Mouse (Mus musculus) kidney, postnatal 0 days (tissue): ENCODE data around the gene Pld5. TPM values are rescaled to one million over a fixed set of nuclear protein-coding genes. Genes with fewer than 3 reads are reported as not detected.

ENCODE experiments used
- ATAC-seq: fragments of 200-750 bp; cut with Nextera tagmentation; replicated peaks from 2 replicates; pipeline ENCODE4 v1.8.0; 2017; ENCODE audit warnings: low read depth, moderate number of reproducible peaks, moderate TSS enrichment, moderate library complexity; ENCODE audit not compliant: low FRiP score
- DNase-seq: peaks from one replicate; pipeline ENCODE4 v3.0.0-alpha.2; 2016; ENCODE audit warnings: low spot score
- H3K27ac ChIP-seq: fragments of 300-500 bp; sonication (generic); 2 replicates; pipeline ENCODE4 v1.5.1; 2014; ENCODE audit warnings: mild to moderate bottlenecking
- H3K27me3 ChIP-seq: fragments of 300-500 bp; sonication (generic); 2 replicates; pipeline ENCODE4 v1.6.1; 2014; ENCODE audit warnings: low read length, mixed read lengths; ENCODE audit not compliant: insufficient read depth
- H3K36me3 ChIP-seq: fragments of 300-500 bp; sonication (generic); 2 replicates; pipeline ENCODE4 v1.6.1; 2014; ENCODE audit warnings: low read length, mixed read lengths; ENCODE audit not compliant: insufficient read depth
- H3K4me1 ChIP-seq: fragments of 300-500 bp; sonication (generic); replicated peaks from 2 replicates; pipeline ENCODE4 v1.6.1; 2014; ENCODE audit warnings: antibody characterized with exemption, low read length, mixed read lengths; ENCODE audit not compliant: insufficient read depth
- H3K4me2 ChIP-seq: fragments of 300-500 bp; sonication (generic); 2 replicates; pipeline ENCODE4 v1.6.1; 2014; ENCODE audit warnings: mild to moderate bottlenecking, low read length, moderate library complexity, mixed read lengths
- H3K4me3 ChIP-seq: fragments of 300-500 bp; sonication (generic); replicated peaks from 2 replicates; pipeline ENCODE4 v1.5.1; 2014; ENCODE audit warnings: low read depth, low read length
- H3K9ac ChIP-seq: fragments of 300-500 bp; sonication (generic); 2 replicates; pipeline ENCODE4 v1.6.1; 2014; ENCODE audit warnings: low read depth, low read length
- H3K9me3 ChIP-seq: fragments of 300-500 bp; sonication (generic); replicated peaks from 2 replicates; pipeline ENCODE4 v1.6.1; 2016; ENCODE audit warnings: low read length, inconsistent platforms, mixed read lengths
- CTCF ChIP-seq: IDR thresholded peaks from 2 replicates; pipeline ENCODE4 v1.5.1; 2016; ENCODE audit warnings: antibody characterized with exemption, low read depth, mild to moderate bottlenecking, moderate library complexity
- WGBS: fragments of 180-500 bp; shearing (Covaris S2); extraction: QIAGEN DNeasy Blood & Tissue Kit; methylation state at CpG from one replicate; pipeline ENCODE4 v1.1.7; 2014; 5-methylcytosine and 5-hydroxymethylcytosine counted together
- polyA plus RNA-seq: library from polyadenylated mRNA; unstranded; fragments of >200 nt; fragmentation: Nextera tagmentation; extraction: Ambion mirVana; gene quantifications from 2 replicates; pipeline ENCODE4 v1.2.1, GENCODE M21; 2015

The Pld5 gene
- polyA plus RNA-seq, 1 experiment from 2014 or later: 0.51 TPM

- WGBS: 52% methylated on average over 9 of the region's 9 CpGs
- Histone ChIP-seq H3K27ac (no peak overlapping the region), H3K4me2 (peak overlapping the region; percentile 43), H3K9ac (peak overlapping the region; percentile 42; the same call in 1 of the 2 replicates), H3K4me1 (no peaks in the 10 kb centered on the region; the same call in 1 of the 2 replicates), H3K4me3 (peak overlapping the region; percentile 19), H3K27me3 (no peaks in the 10 kb centered on the region), H3K36me3 (no peaks in the 10 kb centered on the region), H3K9me3 (no peaks in the 10 kb centered on the region)
- ATAC-seq: no peak
- TF ChIP-seq CTCF: no peak
- DNase-seq: no peak
These were observed 62.0 kb downstream of the Pld5 start for GRCm38 (mm10) chr1:176212922-176213644.

- DNase-seq: no peak
- Histone ChIP-seq H3K36me3 (no peaks in the 10 kb centered on the region), H3K27ac (no peak overlapping the region), H3K9ac (no peak overlapping the region), H3K4me1 (no peaks in the 10 kb centered on the region; the same call in 1 of the 2 replicates), H3K4me3 (no peak overlapping the region), H3K27me3 (no peaks in the 10 kb centered on the region), H3K4me2 (no peak overlapping the region), H3K9me3 (no peaks in the 10 kb centered on the region)
- TF ChIP-seq CTCF: no peak
- ATAC-seq: no peak
- 100% methylated on average over 1 of the region's 1 CpGs for WGBS
These were observed 64.3 kb downstream of the Pld5 start for GRCm38 (mm10) chr1:176210803-176211202.

- Histone ChIP-seq H3K9me3 (no peaks in the 10 kb centered on the region), H3K9ac (no peak overlapping the region), H3K4me3 (no peak overlapping the region), H3K36me3 (no peaks in the 10 kb centered on the region), H3K4me2 (no peak overlapping the region), H3K4me1 (no peaks in the 10 kb centered on the region), H3K27ac (no peak overlapping the region), H3K27me3 (no peaks in the 10 kb centered on the region)
- no peak for TF ChIP-seq CTCF
- ATAC-seq (no peak), DNase-seq (no peak)
- WGBS: 80% methylated on average over 2 of the region's 2 CpGs
These were observed 67.1 kb downstream of the Pld5 start for GRCm38 (mm10) chr1:176208014-176208413.

GRCm38 (mm10) chr1:176202360-176202759 lies 72.8 kb downstream of the Pld5 start:
- no peak overlapping the region for H3K4me3 ChIP-seq
- no peaks in the 10 kb centered on the region for H3K27me3 ChIP-seq
- no peak for ATAC-seq
- no peak for DNase-seq
- H3K27ac ChIP-seq: no peak overlapping the region
- no peaks in the 10 kb centered on the region for H3K4me1 ChIP-seq
- H3K4me2 ChIP-seq: no peak overlapping the region
- no peak for TF ChIP-seq CTCF
- WGBS: 71% methylated on average over 3 of the region's 3 CpGs
- no peak overlapping the region for H3K9ac ChIP-seq
- no peaks in the 10 kb centered on the region for H3K36me3 ChIP-seq
- H3K9me3 ChIP-seq: no peaks in the 10 kb centered on the region

- no peaks in the 10 kb centered on the region for H3K27me3 ChIP-seq
- H3K4me3 ChIP-seq: no peak overlapping the region
- TF ChIP-seq CTCF: no peak
- no peak overlapping the region for H3K27ac ChIP-seq
- no peaks in the 10 kb centered on the region for H3K36me3 ChIP-seq
- no peaks in the 10 kb centered on the region for H3K4me1 ChIP-seq
- WGBS: 89% methylated on average over 6 of the region's 6 CpGs
- DNase-seq: no peak
- H3K9ac ChIP-seq: no peak overlapping the region
- ATAC-seq: no peak
- H3K9me3 ChIP-seq: no peaks in the 10 kb centered on the region
- no peak overlapping the region for H3K4me2 ChIP-seq
These were observed 77.9 kb downstream of the Pld5 start for GRCm38 (mm10) chr1:176197036-176197766.

GRCm38 (mm10) chr1:176196341-176196740 lies 78.8 kb downstream of the Pld5 start:
- no peak for TF ChIP-seq CTCF
- DNase-seq: no peak
- Histone ChIP-seq H3K36me3 (no peaks in the 10 kb centered on the region), H3K27ac (no peak overlapping the region), H3K27me3 (no peaks in the 10 kb centered on the region), H3K4me1 (no peaks in the 10 kb centered on the region), H3K9ac (no peak overlapping the region), H3K4me3 (no peak overlapping the region), H3K9me3 (no peaks in the 10 kb centered on the region), H3K4me2 (no peak overlapping the region)
- 92% methylated on average over 4 of the region's 4 CpGs for WGBS
- ATAC-seq: no peak
